Mouse (Mus musculus) bone marrow, adult 2 months (tissue): ENCODE data around the gene Eml2. TPM values are rescaled to one million over a fixed set of nuclear protein-coding genes. Genes with fewer than 3 reads are reported as not detected.

Experiments used
- H3K27ac ChIP-seq: fragments of 200-500 bp; 2 replicates; pipeline ENCODE4 v1.5.1; 2012; ENCODE audit warnings: low read depth, mild to moderate bottlenecking, control low read depth, inconsistent platforms, low read length; ENCODE audit not compliant: control insufficient read depth, poor library complexity, insufficient read depth
- H3K4me1 ChIP-seq: fragments of 200-500 bp; 2 replicates; pipeline ENCODE4 v1.6.1; 2011; ENCODE audit warnings: low read length; ENCODE audit not compliant: control insufficient read depth, insufficient read depth
- H3K4me3 ChIP-seq: fragments of 200-500 bp; replicated peaks from 2 replicates; pipeline ENCODE3; 2011; ENCODE audit warnings: mild to moderate bottlenecking, low read depth, low read length, control low read depth; ENCODE audit not compliant: control insufficient read depth
- CTCF ChIP-seq: fragments of 200-500 bp; IDR thresholded peaks from 2 replicates; pipeline ENCODE4 v1.5.1; 2011; ENCODE audit warnings: low read length, control low read depth; ENCODE audit not compliant: control insufficient read depth, insufficient read depth
- POLR2A ChIP-seq: fragments of 200-500 bp; IDR thresholded peaks from 2 replicates; pipeline ENCODE4 v1.6.1; 2011; ENCODE audit warnings: low read depth, mild to moderate bottlenecking, control low read depth, low read length, borderline replicate concordance; ENCODE audit not compliant: control insufficient read depth
- WGBS: fragments of 180-500 bp; shearing (Covaris S2); methylation state at CpG from one replicate; pipeline ENCODE4 v1.1.7; 2018; 5-methylcytosine and 5-hydroxymethylcytosine counted together
- polyA plus RNA-seq: library from polyadenylated mRNA; stranded (reverse); fragments of >200 nt; gene quantifications from 2 replicates; pipeline ENCODE4 v1.2.4, GENCODE M21; 2011; ENCODE audit warnings: low replicate concordance; ENCODE audit not compliant: missing spikeins, insufficient read depth, insufficient read length

Eml2 gene
- polyA plus RNA-seq, 1 experiment, result 33.1 TPM

DNA sequence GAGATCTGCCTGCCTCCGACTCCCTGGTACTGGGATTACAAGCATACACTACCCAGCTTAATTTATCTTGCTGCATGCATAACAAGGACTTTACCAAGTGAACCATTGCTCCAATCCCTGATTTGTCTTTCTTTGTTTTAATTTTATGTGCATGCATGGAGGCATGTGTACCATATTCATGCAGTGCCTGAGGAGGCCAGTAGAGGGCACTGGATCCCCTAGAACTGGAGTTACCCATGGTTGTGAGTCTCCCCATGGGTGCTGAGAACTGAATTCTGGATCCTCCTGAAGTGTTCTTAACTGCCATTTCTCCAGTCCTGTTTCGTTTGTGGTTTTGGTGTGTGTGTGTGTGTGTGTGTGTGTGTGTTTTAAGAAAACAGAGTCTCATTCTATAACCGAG, 9.2 kb upstream of the Eml2 start:
- Histone ChIP-seq H3K4me3 (no peak overlapping the region), H3K4me1 (peaks cover 2% of the 10 kb centered on the region; the same call in 1 of the 2 replicates), H3K27ac (no peak overlapping the region)
- TF ChIP-seq POLR2A (no peak), CTCF (0 out of 2 replicates have a peak, but pooled peaks have one; percentile 34)
- WGBS, result 76% methylated on average over 3 of the region's 3 CpGs

DNA sequence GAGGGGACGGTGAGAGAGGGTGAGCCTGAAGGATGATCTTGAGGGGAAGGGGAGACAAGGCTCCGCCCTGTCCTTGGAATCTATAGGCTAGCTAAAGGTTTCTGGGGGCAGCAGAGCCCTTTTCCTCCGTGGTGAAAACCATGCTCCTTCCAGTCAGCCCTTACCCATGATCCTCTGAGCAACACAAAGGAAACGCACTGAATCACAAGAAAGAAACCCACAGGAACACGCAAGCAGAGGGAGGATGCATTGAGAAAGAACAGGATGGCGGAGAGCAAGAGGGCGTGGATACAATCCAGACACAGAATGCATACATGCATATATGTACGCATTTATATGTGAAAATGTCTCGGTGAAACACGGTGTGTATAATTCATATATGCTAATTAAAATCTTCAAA, 6.7 kb upstream of the Eml2 start:
- 27% methylated on average over 10 of the region's 10 CpGs for WGBS
- no peak overlapping the region for H3K27ac ChIP-seq
- no peak overlapping the region for H3K4me3 ChIP-seq
- H3K4me1 ChIP-seq, result peaks cover 2% of the 10 kb centered on the region; the same call in 1 of the 2 replicates
- TF ChIP-seq CTCF (no peak), POLR2A (no peak)

DNA sequence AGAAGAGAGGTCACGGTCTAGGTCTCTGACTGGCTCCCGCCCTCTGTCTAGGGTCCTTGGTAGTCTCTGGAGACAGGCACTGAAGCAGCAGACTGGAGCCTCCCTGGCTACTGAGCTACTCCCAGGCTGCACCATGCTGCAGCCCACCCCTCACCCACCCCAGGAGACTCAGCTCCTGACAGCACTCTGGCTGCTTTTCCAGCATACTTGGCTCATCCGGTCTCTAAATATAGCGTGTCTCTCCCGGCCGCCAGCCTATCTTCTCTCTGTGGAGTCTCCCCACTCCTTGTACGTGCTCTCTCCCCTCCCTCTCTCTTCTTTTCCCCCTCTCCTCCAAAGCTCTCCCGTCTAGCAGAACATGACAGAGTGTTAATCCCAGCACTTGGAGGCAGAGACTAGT, 6.1 kb upstream of the Eml2 start:
- Histone ChIP-seq H3K27ac (no peak overlapping the region), H3K4me1 (peaks cover 2% of the 10 kb centered on the region; the same call in 1 of the 2 replicates), H3K4me3 (no peak overlapping the region)
- TF ChIP-seq POLR2A (no peak), CTCF (no peak)
- 70% methylated on average over 8 of the region's 8 CpGs for WGBS

DNA sequence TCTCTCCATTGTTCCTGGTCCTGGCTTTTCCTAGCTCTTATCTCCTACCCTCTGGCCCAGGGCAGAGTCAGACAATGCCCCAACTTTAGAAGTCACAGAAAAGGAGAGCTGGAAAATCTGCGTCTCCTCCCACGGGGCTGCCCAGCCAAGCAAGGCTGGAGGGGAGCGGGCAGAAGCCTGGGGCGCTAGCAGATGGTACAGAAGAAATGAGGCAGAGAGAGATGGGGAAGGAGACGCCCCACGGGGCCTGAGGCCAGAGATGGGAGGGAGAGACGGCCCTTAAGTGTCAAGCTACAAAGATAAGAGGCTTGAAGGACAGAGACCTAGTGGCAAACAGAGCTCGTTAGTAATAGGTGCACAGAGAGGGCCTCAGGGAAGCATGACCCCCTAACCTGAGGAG, 4.4 kb upstream of the Eml2 start:
- Histone ChIP-seq H3K4me1 (peaks cover 2% of the 10 kb centered on the region; the same call in 1 of the 2 replicates), H3K4me3 (no peak overlapping the region), H3K27ac (no peak overlapping the region)
- TF ChIP-seq POLR2A (no peak), CTCF (no peak)
- WGBS, result 50% methylated on average over 8 of the region's 8 CpGs

DNA sequence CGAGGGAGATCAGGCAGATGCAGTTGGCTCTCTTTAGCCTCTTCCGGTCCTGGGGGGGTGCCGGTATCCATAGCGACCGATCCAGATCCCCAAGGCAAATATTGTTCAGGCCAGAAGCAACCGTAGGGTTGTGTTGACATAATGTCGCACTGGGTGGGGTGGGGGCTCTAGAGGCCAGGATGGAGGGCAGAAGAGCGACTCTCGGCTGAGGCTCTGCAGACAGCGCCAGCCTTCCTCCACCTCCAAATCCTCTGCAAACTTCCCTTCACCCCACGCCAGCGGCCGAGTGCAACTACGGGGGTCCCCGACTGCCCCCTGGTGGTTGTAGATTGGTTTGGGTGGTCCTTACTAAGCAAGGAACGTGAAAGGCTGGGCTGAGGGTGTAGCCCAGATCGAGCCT, 3.3 kb upstream of the Eml2 start:
- Histone ChIP-seq H3K4me1 (peaks cover 2% of the 10 kb centered on the region; the same call in 1 of the 2 replicates), H3K4me3 (no peak overlapping the region), H3K27ac (no peak overlapping the region)
- 5% methylated on average over 17 of the region's 17 CpGs for WGBS
- no peak for TF ChIP-seq POLR2A
- TF ChIP-seq CTCF, result peak; percentile 65

DNA sequence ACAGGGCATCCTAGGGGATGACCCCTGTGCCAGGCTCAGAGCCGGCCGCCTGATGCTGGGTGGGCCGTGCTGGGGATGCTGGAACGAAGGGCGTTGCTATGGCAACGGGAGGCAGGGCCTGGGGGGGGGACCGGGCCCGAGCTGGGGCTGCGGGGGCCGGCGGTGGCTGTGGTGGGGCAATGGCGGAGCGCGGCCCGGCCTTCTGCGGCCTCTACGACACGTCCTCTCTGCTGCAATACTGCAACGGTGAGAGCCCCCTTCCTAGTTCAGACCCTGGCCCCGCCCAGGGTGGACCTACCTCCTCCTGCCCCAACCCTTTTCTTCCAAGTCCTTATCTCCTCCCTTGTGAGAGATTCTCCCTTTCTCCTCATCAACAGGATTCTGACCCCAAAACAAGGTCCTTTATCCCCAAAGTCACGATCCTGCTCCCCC, 311 bp downstream of the Eml2 start:
- H3K4me1 ChIP-seq, result peaks cover 3% of the 10 kb centered on the region; the same call in 1 of the 2 replicates
- WGBS, result 17% methylated on average over 15 of the region's 21 CpGs
- no peak overlapping the region for H3K4me3 ChIP-seq
- TF ChIP-seq CTCF, result no peak
- TF ChIP-seq POLR2A, result no peak
- H3K27ac ChIP-seq, result no peak overlapping the region

DNA sequence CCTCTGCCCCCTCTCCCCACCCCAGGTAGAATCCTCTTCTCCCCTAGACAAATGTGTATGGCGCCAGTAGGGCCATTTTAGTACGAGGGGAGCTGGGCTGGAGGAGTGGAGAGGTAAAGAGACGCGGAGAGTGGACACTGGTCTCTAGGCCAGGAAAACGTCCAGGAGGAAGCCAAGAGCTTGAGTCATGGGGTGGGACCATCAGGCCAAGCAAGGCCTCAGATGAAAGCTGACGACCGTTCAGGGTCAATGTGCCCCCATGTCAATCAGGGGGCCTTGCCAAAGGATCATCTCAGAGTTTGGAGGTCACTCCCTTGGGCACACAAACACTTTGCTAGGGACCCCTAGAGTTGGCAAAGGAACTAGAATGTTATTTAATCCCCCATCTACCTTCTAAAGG, 995 bp downstream of the Eml2 start:
- 82% methylated on average over 7 of the region's 7 CpGs for WGBS
- Histone ChIP-seq H3K27ac (no peak overlapping the region), H3K4me1 (peaks cover 3% of the 10 kb centered on the region; the same call in 1 of the 2 replicates), H3K4me3 (no peak overlapping the region)
- TF ChIP-seq CTCF, result no peak
- no peak for TF ChIP-seq POLR2A

DNA sequence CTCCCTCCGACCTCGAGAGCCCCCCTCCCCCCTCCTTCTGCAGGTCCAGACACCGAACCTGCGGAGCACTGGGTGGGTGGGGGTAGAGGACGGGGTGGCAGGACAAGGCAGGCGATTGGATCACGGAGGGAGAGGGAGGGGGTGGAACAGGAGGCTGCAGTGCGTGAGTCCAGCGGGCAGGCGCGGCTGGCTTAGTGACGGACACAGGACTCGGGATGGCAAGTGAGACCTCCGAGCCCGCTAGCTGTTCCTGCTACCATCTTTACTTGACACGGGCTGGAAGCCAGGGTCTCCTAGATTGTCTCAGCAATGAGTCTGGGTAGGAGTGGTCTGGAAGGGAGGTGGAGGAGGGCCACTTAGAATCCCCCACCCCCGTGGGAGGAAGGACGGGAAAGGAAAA, 1.8 kb downstream of the Eml2 start:
- H3K27ac ChIP-seq, result no peak overlapping the region
- WGBS, result 25% methylated on average over 18 of the region's 18 CpGs
- H3K4me3 ChIP-seq, result no peak overlapping the region
- peaks cover 3% of the 10 kb centered on the region; the same call in 1 of the 2 replicates for H3K4me1 ChIP-seq
- no peak for TF ChIP-seq CTCF
- no peak for TF ChIP-seq POLR2A

DNA sequence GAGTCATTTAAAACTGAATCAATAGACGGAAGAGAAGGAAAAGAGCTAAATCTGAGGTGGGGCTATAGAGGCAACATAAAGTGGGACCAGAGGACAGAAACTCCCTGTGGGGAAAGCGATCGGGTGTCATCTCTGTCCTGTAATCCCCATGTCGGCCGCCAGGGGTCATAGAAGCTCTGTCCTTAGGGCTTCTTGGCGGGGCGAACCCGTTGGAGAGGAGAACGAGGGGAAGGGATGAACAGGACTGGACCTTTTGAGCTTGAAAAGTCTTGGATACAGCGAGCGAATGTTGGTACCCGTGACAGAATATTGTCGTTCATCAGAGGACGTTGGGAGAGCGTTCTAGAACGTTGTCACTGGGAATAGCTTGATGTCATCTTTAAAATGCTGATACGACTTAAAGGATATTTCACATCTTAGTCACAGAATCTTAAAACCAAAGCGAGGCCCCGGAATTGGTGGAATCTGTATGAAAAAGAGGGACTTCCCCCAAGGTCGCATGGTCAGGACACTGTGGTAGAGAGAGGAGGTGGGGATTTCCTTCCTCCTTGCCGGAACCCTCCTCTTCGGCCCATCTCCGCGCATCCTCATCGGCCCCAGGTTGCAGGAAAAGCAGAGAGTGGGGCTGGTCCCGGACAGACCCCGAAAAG, 2.3 kb downstream of the Eml2 start:
- H3K4me3 ChIP-seq, result no peak overlapping the region
- H3K4me1 ChIP-seq, result peaks cover 3% of the 10 kb centered on the region; the same call in 1 of the 2 replicates
- no peak overlapping the region for H3K27ac ChIP-seq
- 4% methylated on average over 25 of the region's 27 CpGs for WGBS
- TF ChIP-seq CTCF, result peak; percentile 79
- TF ChIP-seq POLR2A, result no peak

DNA sequence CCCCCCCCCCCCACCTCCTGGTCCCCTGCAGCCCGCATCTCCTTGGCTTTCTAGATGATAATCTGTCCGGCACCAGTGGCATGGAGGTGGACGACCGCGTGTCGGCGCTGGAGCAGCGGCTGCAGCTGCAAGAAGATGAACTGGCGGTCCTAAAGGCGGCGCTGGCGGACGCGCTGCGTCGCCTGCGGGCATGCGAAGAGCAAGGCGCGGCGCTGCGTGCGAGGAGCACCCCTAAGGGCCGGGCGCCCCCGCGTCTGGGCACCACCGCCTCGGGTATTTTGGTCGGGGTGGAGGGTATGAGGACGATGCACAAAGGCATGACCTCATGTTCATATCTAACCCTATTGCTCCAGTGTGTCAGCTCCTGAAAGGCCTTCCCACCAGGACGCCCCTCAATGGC, 3.0 kb downstream of the Eml2 start:
- no peak overlapping the region for H3K4me3 ChIP-seq
- peaks cover 3% of the 10 kb centered on the region; the same call in 1 of the 2 replicates for H3K4me1 ChIP-seq
- TF ChIP-seq CTCF, result peak; percentile 75
- TF ChIP-seq POLR2A, result no peak

More for the DNA sequence above, 3.0 kb downstream of the Eml2 start:
- H3K27ac ChIP-seq, result no peak overlapping the region
- WGBS, result 1% methylated on average over 32 of the region's 32 CpGs
